In genomic region chrX:70007077-70007476, GRCm38 (mm10) we compare ENCODE assay signal across 27 mouse cellular contexts.
"Had no signal": no experiment of that assay in that cellular context is flagged by ENCODE, and none has a peak within 500 bp of the region (broad histone marks: within the 10 kb centered on the region; RNA-seq: fewer than 3 reads in every experiment).

No protein-coding gene starts in this region.

- H3K27me3 ChIP-seq: embryonic facial prominence, embryonic 13.5 days; embryonic facial prominence, embryonic 15.5 days; forebrain, embryonic 12.5 days; forebrain, embryonic 13.5 days; forebrain, embryonic 15.5 days had no signal

- H3K9me3 ChIP-seq: embryonic facial prominence, embryonic 13.5 days; embryonic facial prominence, embryonic 15.5 days; forebrain, embryonic 10.5 days; forebrain, embryonic 12.5 days; forebrain, embryonic 13.5 days; forebrain, embryonic 15.5 days had no signal

- H3K4me3 ChIP-seq: embryonic facial prominence, embryonic 13.5 days; embryonic facial prominence, embryonic 15.5 days; erythroblast, embryonic 14.5 days; forebrain, embryonic 10.5 days; forebrain, embryonic 12.5 days; forebrain, embryonic 13.5 days; forebrain, embryonic 15.5 days; gastrocnemius, adult 2 months; heart, adult 2 months had no signal

- DNase-seq: cerebellum, adult 2 months; cerebellum, adult 8-10 months; cerebellum, adult 9-10 months; cerebellum, adult 9-11 months; cerebellum, postnatal 10 days; cerebellum, postnatal 14 days; cerebellum, postnatal 25 days; cerebellum, postnatal 36 days; embryo, embryonic 11 days; forebrain, postnatal 0 days; gastrocnemius, adult 2 months; gastrocnemius, postnatal 10 days; gastrocnemius, postnatal 14 days; gastrocnemius, postnatal 25 days; gastrocnemius, postnatal 36 days; heart, adult 11 months; heart, adult 18-20 months; heart, adult 2 months had no signal

- ATAC-seq: forebrain, embryonic 13.5 days; forebrain, embryonic 14.5 days; forebrain, embryonic 15.5 days; forebrain, embryonic 16.5 days; forebrain, postnatal 0 days had no signal

- H3K27ac ChIP-seq: embryonic facial prominence, embryonic 13.5 days; embryonic facial prominence, embryonic 15.5 days; forebrain, embryonic 10.5 days; forebrain, embryonic 12.5 days; forebrain, embryonic 13.5 days; forebrain, embryonic 15.5 days; gastrocnemius, adult 2 months; heart, adult 2 months had no signal

- H3K4me2 ChIP-seq: embryonic facial prominence, embryonic 13.5 days; embryonic facial prominence, embryonic 15.5 days; forebrain, embryonic 12.5 days; forebrain, embryonic 13.5 days; forebrain, embryonic 15.5 days had no signal

- H3K9ac ChIP-seq: embryonic facial prominence, embryonic 13.5 days; embryonic facial prominence, embryonic 15.5 days; forebrain, embryonic 12.5 days; forebrain, embryonic 13.5 days; forebrain, embryonic 15.5 days; forebrain, postnatal 0 days had no signal

- H3K36me3 ChIP-seq: embryonic facial prominence, embryonic 13.5 days; embryonic facial prominence, embryonic 15.5 days; forebrain, embryonic 10.5 days; forebrain, embryonic 12.5 days; forebrain, embryonic 15.5 days had no signal

- H3K4me1 ChIP-seq: embryonic facial prominence, embryonic 13.5 days; embryonic facial prominence, embryonic 15.5 days; forebrain, embryonic 10.5 days; forebrain, embryonic 12.5 days; forebrain, embryonic 13.5 days; forebrain, embryonic 15.5 days had no signal
